Mouse (Mus musculus): ENCODE measurements around the gene Krit1. TPM values are rescaled to one million over a fixed set of nuclear protein-coding genes. Genes with fewer than 3 reads are reported as not detected.
A peak's percentile ranks its signal among the peaks of the same experiment; 100 is the strongest.
"Not testable (repeated sequence)": the region's sequence is repeated elsewhere in the genome, so short reads cannot be mapped to it uniquely, and the experiment has no call there.

The Krit1 gene
- total RNA-seq, 4 experiments from 2014 or later, result 52.7 to 78.7 (median 59.3) TPM

DNA sequence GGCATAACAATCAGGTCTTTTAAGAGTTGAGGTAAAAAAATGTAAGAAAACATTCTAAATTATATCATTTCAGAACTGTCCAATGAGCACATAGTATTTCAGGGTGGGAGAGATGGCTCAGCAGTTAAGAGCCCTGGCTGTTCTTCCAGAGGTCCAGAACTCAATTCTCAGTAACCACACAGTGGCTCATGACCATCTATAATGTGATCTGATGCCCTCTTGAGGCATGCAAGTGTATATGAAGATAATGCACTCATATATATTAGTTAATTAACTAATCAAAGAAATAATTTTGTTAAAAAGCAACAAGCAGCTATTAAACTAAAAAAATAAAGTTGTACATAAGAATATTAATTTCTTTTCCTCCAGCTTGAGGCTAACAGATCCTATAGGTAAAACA is 86.2 kb downstream of the Krit1 start:
- DNase-seq, result no peak

DNA sequence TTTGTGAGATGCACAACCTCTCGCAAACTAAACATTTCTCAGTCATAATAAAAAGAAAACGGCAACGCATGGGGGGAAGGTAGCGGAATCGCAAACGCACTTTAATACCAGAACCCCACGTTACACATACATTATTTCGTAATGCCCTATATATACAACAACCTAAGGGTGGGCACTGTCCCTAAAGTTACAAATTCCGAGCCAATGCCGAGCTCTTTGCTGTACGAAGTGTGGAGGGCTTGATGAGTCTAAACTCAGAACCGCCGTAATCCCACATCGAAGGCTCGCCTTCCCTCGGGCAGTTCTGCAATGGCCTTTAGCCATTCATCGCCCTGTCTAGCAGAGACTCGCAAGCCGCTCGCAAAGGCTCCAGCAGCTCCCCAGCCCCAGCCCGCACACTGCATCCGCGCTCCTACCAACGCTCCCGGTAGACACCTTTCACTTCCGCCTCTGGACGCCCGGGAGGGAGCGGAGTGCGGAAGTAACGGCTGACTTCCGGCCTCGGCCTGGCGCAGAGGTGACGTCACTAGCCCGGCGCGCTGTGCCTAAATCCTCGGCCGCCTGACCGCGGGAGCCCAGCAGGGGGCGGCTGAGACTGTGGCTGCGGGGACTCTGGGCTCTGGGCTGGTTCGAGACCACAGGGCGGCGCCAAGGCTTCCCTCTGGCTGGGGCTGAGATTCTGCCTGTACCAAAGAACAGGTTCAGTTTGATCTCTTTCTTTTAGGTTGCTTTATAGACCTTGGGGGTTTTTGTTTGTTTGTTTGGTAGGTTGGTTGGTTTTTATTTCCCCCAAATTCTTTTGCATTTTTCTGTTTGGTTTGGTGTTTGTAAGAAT is 90.7 kb downstream of the Krit1 start, which contains the start of gene Mterf1a:
Mterf1a (minus strand) TSS at position 475 of the 835 bp plus-strand sequence.
- DNase-seq, result peak; percentile 22

DNA sequence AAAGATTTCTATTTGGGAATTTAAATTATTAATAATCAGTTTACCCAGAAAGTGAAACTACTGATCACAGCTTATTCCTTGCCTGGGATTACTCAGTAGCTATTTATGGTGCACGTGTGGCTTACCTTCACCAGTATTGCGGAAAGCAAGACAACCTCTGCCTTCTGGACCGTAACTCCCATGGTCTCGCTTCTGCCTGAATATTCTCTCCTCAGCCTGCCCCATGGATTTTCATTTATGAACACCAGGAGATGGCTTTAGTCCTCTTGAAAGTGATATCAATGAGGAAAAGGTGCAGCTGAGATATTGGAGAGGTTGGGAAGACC is 91.3 kb downstream of the Krit1 start:
- not testable (repeated sequence) for DNase-seq

Other genes starting within 250 kb of the Krit1 start
- 10 to 100 TPM in 1 of 4 experiments, 1 to 10 TPM in 3; 2.7 to 11.1 (median 4.4) TPM for gene 1700109H08Rik, start 231.6 kb upstream of the Krit1 start, total RNA-seq (2022)
- 10 to 100 TPM; 29.4 to 42.8 (median 31.9) TPM for gene Pex1, start 207.1 kb upstream of the Krit1 start, total RNA-seq (2022)
- gene Rbm48, start 206.6 kb upstream of the Krit1 start, total RNA-seq (2022), result 10 to 100 TPM in 3 of 4 experiments, 1 to 10 TPM in 1; 9.9 to 14.8 (median 12.6) TPM
- gene Tmbim7, start 152.0 kb upstream of the Krit1 start, total RNA-seq (2022), result not detected
- gene Gatad1, start 146.0 kb upstream of the Krit1 start, total RNA-seq (2022), result 100 to 1,000 TPM; 131 to 156 (median 142) TPM
- gene Ankib1, start 259 bp upstream of the Krit1 start, total RNA-seq (2022), result 10 to 100 TPM; 64.7 to 83.4 (median 71.4) TPM
- gene Lrrd1, start 42.0 kb downstream of the Krit1 start, total RNA-seq (2022), result under 1 TPM in 3 of 4 experiments, not detected in 1; 0.10 to 0.19 (median 0.15) TPM
- gene Mterf1a, start 90.7 kb downstream of the Krit1 start, total RNA-seq (2022), result 10 to 100 TPM in 1 of 4 experiments, 1 to 10 TPM in 3; 6.4 to 11.1 (median 7.9) TPM
- gene Akap9, start 124.9 kb downstream of the Krit1 start, total RNA-seq (2022), result 100 to 1,000 TPM in 1 of 4 experiments, 10 to 100 TPM in 3; 91.4 to 131 (median 94.3) TPM

All from adrenal gland, adult 8-10 months (tissue).